Mouse (Mus musculus) intestine, embryonic 16.5 days (tissue): ENCODE measurements at regions not wholly inside any gene's neighbourhood (a gene's known extent, or its start where the extent isn't known, plus 50 kb on each side); places are given as distances from the start of the nearest gene placed in this dataset.

ENCODE experiments used
- ATAC-seq: fragments of 200-750 bp; cut with Nextera tagmentation; 2 replicates; pipeline ENCODE4 v1.8.0; 2017; ENCODE audit warnings: moderate TSS enrichment, moderate library complexity
- H3K27ac ChIP-seq: fragments of 300-500 bp; sonication (generic); 2 replicates; pipeline ENCODE4 v1.5.1; 2014; ENCODE audit warnings: mild to moderate bottlenecking, low read length
- H3K27me3 ChIP-seq: fragments of 300-500 bp; sonication (generic); replicated peaks from 2 replicates; pipeline ENCODE4 v1.6.1; 2014; ENCODE audit warnings: low read length, control low read depth, mixed read lengths; ENCODE audit not compliant: control insufficient read depth, insufficient read depth
- H3K36me3 ChIP-seq: fragments of 300-500 bp; sonication (generic); 2 replicates; pipeline ENCODE4 v1.6.1; 2014; ENCODE audit warnings: low read length, control low read depth; ENCODE audit not compliant: control insufficient read depth, insufficient read depth
- H3K4me1 ChIP-seq: fragments of 300-500 bp; sonication (generic); 2 replicates; pipeline ENCODE4 v1.6.1; 2014; ENCODE audit warnings: low read length, control low read depth, mixed read lengths; ENCODE audit not compliant: control insufficient read depth, insufficient read depth
- H3K4me2 ChIP-seq: fragments of 300-500 bp; sonication (generic); 2 replicates; pipeline ENCODE4 v1.6.1; 2014; ENCODE audit warnings: low read depth, low read length, control low read depth
- H3K4me3 ChIP-seq: fragments of 300-500 bp; sonication (generic); 2 replicates; pipeline ENCODE4 v1.5.1; 2014; ENCODE audit warnings: mild to moderate bottlenecking, low read length
- H3K9ac ChIP-seq: fragments of 300-500 bp; sonication (generic); 2 replicates; pipeline ENCODE4 v1.6.1; 2014; ENCODE audit warnings: low read depth, low read length
- H3K9me3 ChIP-seq: fragments of 300-500 bp; sonication (generic); 2 replicates; pipeline ENCODE4 v1.6.1; 2016; ENCODE audit warnings: low read length, control low read depth; ENCODE audit not compliant: control insufficient read depth
- WGBS: fragments of 180-500 bp; shearing (Covaris S2); extraction: QIAGEN DNeasy Blood & Tissue Kit; methylation state at CpG from one replicate; pipeline ENCODE4 v1.1.7; 2014; 5-methylcytosine and 5-hydroxymethylcytosine counted together

- no peaks in the 10 kb centered on the region for H3K9me3 ChIP-seq
- no peaks in the 10 kb centered on the region for H3K36me3 ChIP-seq
- no peak for ATAC-seq
- 94% methylated on average over 2 of the region's 2 CpGs for WGBS
- H3K4me1 ChIP-seq = no peaks in the 10 kb centered on the region
- H3K4me3 ChIP-seq = no peak overlapping the region
- H3K9ac ChIP-seq = no peak overlapping the region
- no peak overlapping the region for H3K27ac ChIP-seq
- no peaks in the 10 kb centered on the region for H3K27me3 ChIP-seq
- no peak overlapping the region for H3K4me2 ChIP-seq
Measured at GRCm38 (mm10) chr3:149761245-149761644, 770.9 kb upstream of the Adgrl2 start.

- ATAC-seq = no peak
- Histone ChIP-seq H3K4me2 (no peak overlapping the region), H3K4me3 (no peak overlapping the region), H3K9ac (no peak overlapping the region), H3K27ac (no peak overlapping the region), H3K9me3 (no peaks in the 10 kb centered on the region), H3K27me3 (no peaks in the 10 kb centered on the region), H3K4me1 (no peaks in the 10 kb centered on the region), H3K36me3 (no peaks in the 10 kb centered on the region)
- 46% methylated on average over 6 of the region's 6 CpGs for WGBS
Measured at GRCm38 (mm10) chr3:149757910-149758592, 767.7 kb upstream of the Adgrl2 start.

- no peaks in the 10 kb centered on the region for H3K4me1 ChIP-seq
- H3K4me2 ChIP-seq = no peak overlapping the region
- no peaks in the 10 kb centered on the region for H3K27me3 ChIP-seq
- no peaks in the 10 kb centered on the region for H3K9me3 ChIP-seq
- no peak overlapping the region for H3K4me3 ChIP-seq
- no peak for ATAC-seq
- H3K36me3 ChIP-seq = no peaks in the 10 kb centered on the region
- H3K27ac ChIP-seq = no peak overlapping the region
- WGBS = 58% methylated on average over 3 of the region's 3 CpGs
- no peak overlapping the region for H3K9ac ChIP-seq
Measured at GRCm38 (mm10) chr3:149736069-149736468, 745.7 kb upstream of the Adgrl2 start.

- Histone ChIP-seq H3K9me3 (no peaks in the 10 kb centered on the region), H3K4me3 (no peak overlapping the region), H3K27ac (no peak overlapping the region), H3K9ac (no peak overlapping the region), H3K27me3 (no peaks in the 10 kb centered on the region), H3K36me3 (no peaks in the 10 kb centered on the region), H3K4me1 (no peaks in the 10 kb centered on the region), H3K4me2 (no peak overlapping the region)
- no peak for ATAC-seq
- WGBS = 90% methylated on average over 4 of the region's 4 CpGs
Measured at GRCm38 (mm10) chr3:149726212-149726611, 735.9 kb upstream of the Adgrl2 start.

- Histone ChIP-seq H3K4me1 (no peaks in the 10 kb centered on the region), H3K36me3 (no peaks in the 10 kb centered on the region), H3K27ac (no peak overlapping the region), H3K9ac (no peak overlapping the region), H3K4me3 (no peak overlapping the region), H3K4me2 (no peak overlapping the region), H3K27me3 (no peaks in the 10 kb centered on the region), H3K9me3 (no peaks in the 10 kb centered on the region)
- WGBS = 59% methylated on average over 3 of the region's 3 CpGs
- ATAC-seq = peak; percentile 53; the same call in 1 of the 2 replicates
Measured at GRCm38 (mm10) chr3:149724879-149725278, 734.5 kb upstream of the Adgrl2 start.

- 75% methylated on average over 4 of the region's 4 CpGs for WGBS
- H3K36me3 ChIP-seq = no peaks in the 10 kb centered on the region
- H3K9me3 ChIP-seq = no peaks in the 10 kb centered on the region
- no peak overlapping the region for H3K4me3 ChIP-seq
- no peak overlapping the region for H3K4me2 ChIP-seq
- no peak overlapping the region for H3K27ac ChIP-seq
- no peak for ATAC-seq
- H3K27me3 ChIP-seq = no peaks in the 10 kb centered on the region
- H3K9ac ChIP-seq = no peak overlapping the region
- H3K4me1 ChIP-seq = no peaks in the 10 kb centered on the region
Measured at GRCm38 (mm10) chr3:149721832-149722231, 731.5 kb upstream of the Adgrl2 start.

- Histone ChIP-seq H3K27ac (no peak overlapping the region), H3K4me2 (no peak overlapping the region), H3K36me3 (no peaks in the 10 kb centered on the region), H3K27me3 (no peaks in the 10 kb centered on the region), H3K4me3 (no peak overlapping the region), H3K9me3 (no peaks in the 10 kb centered on the region), H3K9ac (no peak overlapping the region), H3K4me1 (no peaks in the 10 kb centered on the region)
- WGBS = 83% methylated on average over 6 of the region's 6 CpGs
- no peak for ATAC-seq
Measured at GRCm38 (mm10) chr3:149720306-149720705, 730.0 kb upstream of the Adgrl2 start.

- H3K27ac ChIP-seq = no peak overlapping the region
- WGBS = 89% methylated on average over 10 of the region's 10 CpGs
- no peak overlapping the region for H3K4me3 ChIP-seq
- H3K36me3 ChIP-seq = no peaks in the 10 kb centered on the region
- H3K9me3 ChIP-seq = no peaks in the 10 kb centered on the region
- H3K9ac ChIP-seq = no peak overlapping the region
- ATAC-seq = no peak
- no peaks in the 10 kb centered on the region for H3K4me1 ChIP-seq
- no peaks in the 10 kb centered on the region for H3K27me3 ChIP-seq
- no peak overlapping the region for H3K4me2 ChIP-seq
Measured at GRCm38 (mm10) chr3:149705724-149706123, 715.4 kb upstream of the Adgrl2 start.

GRCm38 (mm10) chr3:149705322-149705721 is 715.0 kb upstream of the Adgrl2 start:
- H3K27ac ChIP-seq = no peak overlapping the region
- no peaks in the 10 kb centered on the region for H3K27me3 ChIP-seq
- no peaks in the 10 kb centered on the region for H3K9me3 ChIP-seq
- 90% methylated on average over 12 of the region's 12 CpGs for WGBS
- no peak overlapping the region for H3K9ac ChIP-seq
- no peak overlapping the region for H3K4me3 ChIP-seq
- H3K4me1 ChIP-seq = no peaks in the 10 kb centered on the region
- no peak for ATAC-seq
- no peak overlapping the region for H3K4me2 ChIP-seq
- H3K36me3 ChIP-seq = no peaks in the 10 kb centered on the region

- no peaks in the 10 kb centered on the region for H3K4me1 ChIP-seq
- H3K4me3 ChIP-seq = no peak overlapping the region
- H3K9ac ChIP-seq = no peak overlapping the region
- H3K27me3 ChIP-seq = no peaks in the 10 kb centered on the region
- 68% methylated on average over 4 of the region's 4 CpGs for WGBS
- H3K27ac ChIP-seq = no peak overlapping the region
- no peaks in the 10 kb centered on the region for H3K36me3 ChIP-seq
- no peaks in the 10 kb centered on the region for H3K9me3 ChIP-seq
- ATAC-seq = peak; percentile 85
- no peak overlapping the region for H3K4me2 ChIP-seq
Measured at GRCm38 (mm10) chr3:149704478-149704877, 714.1 kb upstream of the Adgrl2 start.
